Mouse (Mus musculus) embryo, embryonic 11 days (tissue): Measurements from ENCODE around the gene Rere.

Experiments
- DNase-seq: peaks from one replicate; pipeline ENCODE4 v3.0.0-alpha.2; 2015

Gene Rere

GRCm38 (mm10) chr4:150394091-150394490 lies 112.6 kb downstream of the Rere start:
- no peak for DNase-seq

- no peak for DNase-seq
These were observed 114.9 kb downstream of the Rere start for GRCm38 (mm10) chr4:150396339-150396738.

GRCm38 (mm10) chr4:150396826-150397620 lies 115.6 kb downstream of the Rere start:
- peak; percentile 56 for DNase-seq

DNA sequence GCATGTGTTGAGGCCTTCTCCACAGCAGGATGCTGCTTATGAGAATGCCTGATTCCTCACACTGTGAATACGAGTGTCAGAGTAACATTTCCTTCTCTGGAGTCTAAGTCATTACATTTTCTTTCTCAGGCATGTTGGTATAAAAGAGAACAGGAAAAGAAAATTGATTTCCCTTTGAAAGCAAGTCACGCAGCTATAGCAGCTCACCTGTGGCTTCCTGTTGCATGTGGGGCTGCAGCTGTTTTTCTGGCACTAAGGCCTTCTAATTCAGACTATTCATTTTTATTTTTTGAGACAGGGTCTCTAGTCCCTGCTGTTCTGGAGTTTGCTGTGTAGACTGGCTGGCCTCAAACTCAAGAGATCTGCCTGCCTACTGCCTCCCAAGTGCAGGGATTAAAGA lies 117.6 kb downstream of the Rere start:
- no peak for DNase-seq

GRCm38 (mm10) chr4:150401830-150402607 lies 120.6 kb downstream of the Rere start:
- no peak for DNase-seq

DNA sequence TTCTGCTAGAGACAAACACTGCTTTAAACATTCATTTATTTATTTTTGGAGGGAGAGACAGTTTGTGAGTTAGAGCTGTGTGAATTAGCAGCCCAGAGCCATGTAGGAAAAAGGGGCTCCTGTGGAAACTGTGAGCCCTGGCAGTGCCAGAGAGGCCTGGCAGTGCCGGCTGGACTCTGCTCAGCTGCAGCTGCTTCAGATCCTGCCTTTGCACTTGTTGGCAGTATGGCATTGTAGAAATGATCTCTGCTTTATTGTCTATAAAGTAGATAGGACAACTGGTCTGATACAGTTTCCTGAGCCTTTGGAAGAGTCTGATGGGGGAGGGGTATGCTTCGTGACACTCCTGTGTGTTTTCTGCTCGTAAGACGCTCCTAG lies 121.2 kb downstream of the Rere start:
- no peak for DNase-seq

- peak; percentile 58 for DNase-seq
These were observed 122.5 kb downstream of the Rere start for GRCm38 (mm10) chr4:150403941-150404340.

DNA sequence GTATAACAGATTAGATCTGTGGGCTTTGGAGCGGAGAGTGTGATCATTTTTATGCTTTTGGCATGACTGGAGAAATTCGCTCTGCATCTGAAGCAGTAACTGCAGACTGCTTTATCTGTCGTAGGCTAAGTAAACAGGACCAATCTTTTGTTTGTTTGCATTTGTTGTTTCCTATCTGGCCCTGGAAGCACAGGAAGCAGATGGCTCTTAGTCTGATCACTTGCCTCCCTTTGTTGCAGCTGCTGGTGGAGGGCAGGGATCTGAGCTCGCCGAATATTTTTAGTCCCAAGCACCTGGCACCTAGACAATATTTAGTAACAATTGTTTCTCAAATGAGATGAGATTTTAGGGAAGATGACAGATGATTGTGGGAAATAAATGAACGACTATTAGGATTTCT lies 123.1 kb downstream of the Rere start:
- DNase-seq: no peak

DNA sequence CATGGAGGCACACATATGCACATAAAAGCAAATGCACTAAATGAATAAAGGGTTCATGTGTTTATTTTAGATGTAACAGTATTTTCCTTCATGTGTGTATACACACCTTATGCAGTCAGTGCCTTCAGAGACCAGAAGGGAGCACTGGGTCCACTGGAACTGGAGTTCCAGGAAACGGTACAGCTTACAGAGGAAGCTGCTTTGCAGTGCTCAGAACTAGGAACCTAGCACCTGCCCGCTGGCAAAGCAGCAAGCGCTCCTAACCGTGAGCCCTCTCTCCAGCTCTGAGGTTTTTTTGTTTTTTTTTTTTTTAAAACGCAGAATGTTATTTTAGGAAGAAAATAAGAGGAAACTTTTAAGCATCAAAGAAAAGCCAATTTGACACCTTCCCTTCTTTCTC lies 124.3 kb downstream of the Rere start:
- no peak for DNase-seq

- DNase-seq: no peak
These were observed 124.9 kb downstream of the Rere start for GRCm38 (mm10) chr4:150406320-150406719.

GRCm38 (mm10) chr4:150406821-150407220 lies 125.4 kb downstream of the Rere start:
- no peak for DNase-seq

- DNase-seq: no peak
These were observed 132.8 kb downstream of the Rere start for GRCm38 (mm10) chr4:150414296-150414695.

- DNase-seq: no peak
These were observed 133.3 kb downstream of the Rere start for GRCm38 (mm10) chr4:150414759-150415158.

DNA sequence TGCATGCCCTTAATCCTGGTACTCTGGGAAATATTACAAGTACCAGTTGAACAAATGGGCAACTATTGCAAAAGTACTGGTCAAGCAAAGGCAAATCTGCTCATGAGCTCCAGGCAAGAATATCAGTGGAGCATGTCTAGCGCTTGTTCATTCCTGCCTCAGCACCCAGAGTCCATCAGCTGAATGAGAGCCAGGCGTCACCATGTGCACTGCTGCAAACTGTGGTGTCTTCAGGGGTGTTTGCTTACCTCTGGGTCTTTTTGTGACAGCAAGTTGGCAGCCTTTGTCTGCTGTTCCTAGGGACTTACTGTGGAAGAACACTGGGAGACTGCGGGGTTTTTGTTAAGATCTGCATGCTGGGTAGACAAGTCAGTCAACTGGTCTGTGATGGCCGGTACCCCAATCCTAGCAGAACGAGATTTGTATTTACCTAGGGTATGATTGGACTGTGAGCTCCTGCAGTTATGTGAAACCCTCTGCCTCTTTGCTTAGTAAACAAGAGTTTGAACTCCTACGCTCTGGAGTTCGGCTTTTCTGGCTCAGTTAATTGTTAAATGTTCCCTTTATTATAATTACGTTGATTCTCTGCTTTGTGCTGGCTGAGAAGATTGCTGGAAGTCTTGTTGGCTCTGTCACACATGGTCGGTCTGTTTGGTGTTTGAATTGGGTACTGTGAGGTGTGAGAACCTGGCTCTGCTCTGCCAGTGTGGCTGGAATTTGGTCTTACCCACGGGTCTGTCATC lies 134.0 kb downstream of the Rere start:
- no peak for DNase-seq

DNA sequence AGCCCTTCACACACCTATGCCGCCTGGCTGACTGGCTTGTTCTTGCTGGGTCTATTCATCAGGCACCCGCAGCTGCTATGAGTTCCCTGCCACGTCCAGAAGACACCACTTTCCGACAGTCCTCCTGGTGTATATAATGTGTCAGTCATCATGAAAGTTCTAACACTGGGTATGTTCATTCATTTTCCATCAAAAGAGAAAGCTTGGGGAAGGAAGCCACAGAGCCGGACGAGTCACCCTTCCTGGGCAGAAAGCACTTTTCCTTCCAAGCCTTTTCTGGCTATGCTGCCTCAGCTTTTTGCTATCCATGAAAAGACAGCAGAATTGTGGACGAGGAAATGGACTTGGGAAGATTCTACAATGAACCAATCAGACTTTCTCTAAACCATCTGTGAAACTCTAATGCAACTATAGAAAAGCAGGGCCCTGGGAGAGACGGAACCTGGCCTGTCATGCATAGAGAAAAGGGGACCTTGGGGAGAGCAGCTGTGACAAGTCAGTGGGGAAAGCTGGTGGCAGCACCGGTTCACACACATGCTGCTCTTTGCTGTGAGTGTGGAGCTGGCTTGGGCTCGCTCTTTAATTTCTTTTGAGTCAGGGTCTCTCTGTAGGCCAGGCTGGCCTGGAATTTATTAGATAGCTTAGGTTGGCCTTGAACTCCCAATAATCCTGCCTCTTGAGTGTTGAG lies 139.3 kb downstream of the Rere start:
- no peak for DNase-seq

DNA sequence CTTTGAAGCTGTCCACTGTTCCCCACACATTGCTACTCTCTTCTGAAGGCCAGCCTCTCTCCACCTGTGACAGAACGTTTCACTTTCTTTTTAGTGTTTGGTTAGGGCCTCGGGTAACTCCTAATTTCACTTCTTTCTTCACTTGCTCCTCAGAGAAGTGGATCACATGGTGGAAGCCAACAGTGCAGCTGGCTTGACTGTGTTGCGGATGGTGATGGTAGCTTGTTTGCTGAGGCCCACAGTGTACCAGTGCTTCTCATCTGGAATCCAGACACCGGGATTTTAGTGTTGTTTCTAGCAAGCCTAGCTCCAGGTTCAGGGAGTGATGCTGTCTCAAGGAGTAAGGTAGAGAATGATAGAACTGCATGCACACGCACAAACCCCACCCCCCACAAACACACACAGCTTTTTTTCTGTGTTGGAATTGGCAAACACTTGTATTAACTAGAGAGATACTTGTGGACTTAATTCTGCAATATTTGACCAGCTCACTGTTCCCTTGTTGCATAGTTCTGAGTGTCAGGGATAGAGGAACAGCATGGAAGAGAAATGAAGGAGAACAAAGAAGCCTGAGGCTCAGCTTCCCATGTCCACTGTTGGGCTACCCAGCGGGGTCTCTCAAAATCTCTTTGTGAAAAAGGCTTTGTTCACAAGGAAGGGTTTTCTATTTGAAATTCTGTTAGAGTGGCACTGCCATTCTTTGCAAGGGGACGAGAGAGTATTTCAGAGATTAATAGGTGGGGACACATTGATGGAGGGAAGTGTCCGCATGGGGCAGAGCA lies 144.8 kb downstream of the Rere start:
- DNase-seq: peak; percentile 59

GRCm38 (mm10) chr4:150426880-150427476 lies 145.5 kb downstream of the Rere start:
- no peak for DNase-seq

- DNase-seq: no peak
These were observed 147.3 kb downstream of the Rere start for GRCm38 (mm10) chr4:150428762-150429161.

GRCm38 (mm10) chr4:150433827-150434574 lies 152.6 kb downstream of the Rere start:
- DNase-seq: no peak

DNA sequence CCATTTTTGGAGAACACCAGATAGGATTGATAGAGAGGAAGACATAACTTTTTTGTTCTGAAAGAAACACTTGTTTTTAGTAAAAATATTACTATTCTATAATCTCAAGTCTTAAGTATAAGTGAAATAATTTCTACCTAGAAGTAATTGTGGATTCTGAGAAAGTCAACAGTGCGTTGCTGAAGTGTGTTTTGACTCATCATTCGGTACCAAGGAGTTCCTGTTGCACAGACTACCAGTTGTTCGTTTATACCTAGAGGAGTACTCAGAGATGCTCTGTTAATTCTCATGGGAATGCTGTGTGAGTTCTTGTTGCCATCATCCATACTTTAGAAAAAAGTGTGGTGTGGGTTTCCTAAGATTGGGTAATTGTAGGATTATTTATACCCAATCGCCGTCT lies 154.1 kb downstream of the Rere start:
- no peak for DNase-seq

GRCm38 (mm10) chr4:150438621-150439020 lies 157.2 kb downstream of the Rere start:
- DNase-seq: no peak
